Mouse (Mus musculus) C2C12 (cell line): ENCODE results near the gene Stac.

Source experiments
- CTCF ChIP-seq: IDR thresholded peaks from one replicate; pipeline ENCODE4 v1.5.1; 2011; ENCODE audit not compliant: control insufficient read depth, insufficient read depth, insufficient read length
- MYOG ChIP-seq: IDR thresholded peaks from one replicate; pipeline ENCODE4 v1.6.1; 2011; ENCODE audit not compliant: control insufficient read depth, insufficient read length; ENCODE audit errors: extremely low read depth
- USF1 ChIP-seq: IDR thresholded peaks from one replicate; pipeline ENCODE4 v1.6.1; 2011; ENCODE audit warnings: low read depth, mild to moderate bottlenecking, control low read depth, moderate library complexity

GRCm38 (mm10) chr9:111643369-111643768 lies 46.8 kb downstream of the Stac start:
- TF ChIP-seq CTCF (no peak), MYOG (no peak), USF1 (no peak)
